Mouse (Mus musculus) heart, postnatal 0 days (tissue): ENCODE measurements around the gene Nos1ap.

Source experiments
- CTCF ChIP-seq: IDR thresholded peaks from 2 replicates; pipeline ENCODE4 v1.5.1; 2016; ENCODE audit warnings: antibody characterized with exemption, control low read depth, low read depth
- EP300 ChIP-seq: IDR thresholded peaks from 2 replicates; pipeline ENCODE4 v1.6.1; 2016; ENCODE audit warnings: antibody characterized with exemption, low read depth

DNA sequence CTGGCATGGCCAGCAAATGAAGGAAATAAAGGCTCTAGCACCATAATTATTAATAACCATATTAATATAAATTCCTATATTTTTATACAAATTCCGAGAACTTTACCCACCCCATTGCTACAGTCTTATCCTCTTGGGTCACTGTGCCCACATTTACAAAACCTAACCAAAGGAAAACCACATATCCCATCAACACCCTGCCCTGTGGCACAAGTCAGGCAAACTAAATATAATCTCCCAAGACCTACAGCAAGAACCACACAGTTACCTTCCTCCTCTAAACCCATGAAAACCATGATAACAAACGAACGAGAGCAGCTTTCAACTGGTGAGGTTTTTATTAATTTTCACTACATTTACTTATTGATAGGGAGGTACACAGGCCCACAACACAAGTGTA lies 53.3 kb downstream of the Nos1ap start:
- TF ChIP-seq CTCF (no peak), EP300 (no peak)
